Mouse (Mus musculus) ovary, adult 18-20 months (tissue): ENCODE measurements around the gene Dnm3.
"Not testable (repeated sequence)": the region's sequence is repeated elsewhere in the genome, so short reads cannot be mapped to it uniquely, and the experiment has no call there.

Experiments used
- DNase-seq: peaks from one replicate; pipeline ENCODE4 v3.0.0; 2022; ENCODE audit warnings: low spot score, mixed read lengths

Gene Dnm3

GRCm38 (mm10) chr1:162428904-162429303, 48.9 kb downstream of the Dnm3 start:
- DNase-seq: no peak

GRCm38 (mm10) chr1:162425930-162426478, 51.8 kb downstream of the Dnm3 start:
- DNase-seq: no peak

GRCm38 (mm10) chr1:162422826-162423225, 55.0 kb downstream of the Dnm3 start:
- DNase-seq: no peak

GRCm38 (mm10) chr1:162413791-162414190, 64.0 kb downstream of the Dnm3 start:
- DNase-seq: no peak

- no peak for DNase-seq
Measured at GRCm38 (mm10) chr1:162412787-162413429, 64.9 kb downstream of the Dnm3 start.

- DNase-seq: no peak
Measured at GRCm38 (mm10) chr1:162410207-162410965, 67.4 kb downstream of the Dnm3 start.

- no peak for DNase-seq
Measured at GRCm38 (mm10) chr1:162394549-162394948, 83.3 kb downstream of the Dnm3 start.

GRCm38 (mm10) chr1:162388442-162389165, 89.2 kb downstream of the Dnm3 start:
- no peak for DNase-seq

GRCm38 (mm10) chr1:162373068-162373467, 104.8 kb downstream of the Dnm3 start:
- DNase-seq: not testable (repeated sequence)

- peak; percentile 17 for DNase-seq
Measured at GRCm38 (mm10) chr1:162369726-162370125, 108.1 kb downstream of the Dnm3 start.

GRCm38 (mm10) chr1:162361978-162362377, 115.9 kb downstream of the Dnm3 start:
- no peak for DNase-seq

GRCm38 (mm10) chr1:162359270-162359669, 118.6 kb downstream of the Dnm3 start:
- peak; percentile 15 for DNase-seq

- DNase-seq: no peak
Measured at GRCm38 (mm10) chr1:162358036-162358435, 119.8 kb downstream of the Dnm3 start.

GRCm38 (mm10) chr1:162356481-162356880, 121.4 kb downstream of the Dnm3 start:
- DNase-seq: no peak

GRCm38 (mm10) chr1:162354780-162355179, 123.1 kb downstream of the Dnm3 start:
- DNase-seq: no peak

GRCm38 (mm10) chr1:162353831-162354230, 124.0 kb downstream of the Dnm3 start:
- no peak for DNase-seq

- no peak for DNase-seq
Measured at GRCm38 (mm10) chr1:162349306-162349705, 128.5 kb downstream of the Dnm3 start.

- no peak for DNase-seq
Measured at GRCm38 (mm10) chr1:162346456-162347011, 131.3 kb downstream of the Dnm3 start.

- DNase-seq: no peak
Measured at GRCm38 (mm10) chr1:162337170-162337569, 140.7 kb downstream of the Dnm3 start.

- DNase-seq: no peak
Measured at GRCm38 (mm10) chr1:162336640-162337039, 141.2 kb downstream of the Dnm3 start.

- DNase-seq: no peak
Measured at GRCm38 (mm10) chr1:162336224-162336623, 141.6 kb downstream of the Dnm3 start.

- no peak for DNase-seq
Measured at GRCm38 (mm10) chr1:162328673-162329072, 149.2 kb downstream of the Dnm3 start.
